Mouse (Mus musculus) limb, embryonic 11.5 days (tissue): ENCODE results near the gene 1700042G07Rik. TPM values are rescaled to one million over a fixed set of nuclear protein-coding genes. Genes with fewer than 3 reads are reported as not detected.

ENCODE experiments used
- ATAC-seq: fragments of 200-750 bp; cut with Nextera tagmentation; 2 replicates; pipeline ENCODE4 v1.8.0; 2017; ENCODE audit warnings: low read depth; ENCODE audit not compliant: insufficient number of reproducible peaks, low FRiP score, low TSS enrichment
- DNase-seq: peaks from one replicate; pipeline ENCODE4 v3.0.0-alpha.2; 2015; ENCODE audit warnings: low spot score
- H3K27ac ChIP-seq: fragments of 300-500 bp; sonication (generic); replicated peaks from 2 replicates; pipeline ENCODE4 v1.5.1; 2014; ENCODE audit warnings: low read depth, mild to moderate bottlenecking, low read length
- H3K27me3 ChIP-seq: fragments of 300-500 bp; sonication (generic); 2 replicates; pipeline ENCODE4 v1.6.1; 2014; ENCODE audit warnings: mild to moderate bottlenecking, low read length, mixed read lengths; ENCODE audit not compliant: control insufficient read depth, insufficient read depth
- H3K36me3 ChIP-seq: fragments of 300-500 bp; sonication (generic); 2 replicates; pipeline ENCODE4 v1.6.1; 2014; ENCODE audit warnings: mild to moderate bottlenecking, low read length, moderate library complexity, mixed read lengths; ENCODE audit not compliant: control insufficient read depth, insufficient read depth
- H3K4me1 ChIP-seq: fragments of 300-500 bp; sonication (generic); 2 replicates; pipeline ENCODE4 v1.6.1; 2014; ENCODE audit warnings: low read length, mixed read lengths; ENCODE audit not compliant: control insufficient read depth, insufficient read depth
- H3K4me2 ChIP-seq: fragments of 300-500 bp; sonication (generic); 2 replicates; pipeline ENCODE4 v1.6.1; 2014; ENCODE audit warnings: low read depth, mild to moderate bottlenecking, moderate library complexity; ENCODE audit not compliant: severe bottlenecking
- H3K4me3 ChIP-seq: fragments of 300-500 bp; sonication (generic); 2 replicates; pipeline ENCODE4 v1.5.1; 2014; ENCODE audit warnings: low read depth, low read length
- H3K9ac ChIP-seq: fragments of 300-500 bp; sonication (generic); 2 replicates; pipeline ENCODE4 v1.6.1; 2014; ENCODE audit warnings: mild to moderate bottlenecking, low read length
- H3K9me3 ChIP-seq: fragments of 300-500 bp; sonication (generic); 2 replicates; pipeline ENCODE4 v1.6.1; 2016; ENCODE audit warnings: low read length; ENCODE audit not compliant: control insufficient read depth
- WGBS: fragments of 180-500 bp; shearing (Covaris S2); extraction: QIAGEN DNeasy Blood & Tissue Kit; methylation state at CpG from one replicate; pipeline ENCODE4 v1.1.7; 2014; 5-methylcytosine and 5-hydroxymethylcytosine counted together
- polyA plus RNA-seq: library from polyadenylated mRNA; unstranded; fragments of >200 nt; fragmentation: Nextera tagmentation; extraction: Ambion mirVana; gene quantifications from 2 replicates; pipeline ENCODE4 v1.2.1, GENCODE M21; 2014

Gene 1700042G07Rik
- polyA plus RNA-seq, 1 experiment from 2014 or later: not detected

- Histone ChIP-seq H3K27ac (no peak within 1 kb of the TSS), H3K4me2 (no peak within 1 kb of the TSS), H3K4me1 (peaks cover 12% of the 10 kb centered on the region), H3K36me3 (no peaks in the 10 kb centered on the region), H3K27me3 (no peaks in the 10 kb centered on the region), H3K9ac (no peak within 1 kb of the TSS), H3K4me3 (no peak within 1 kb of the TSS), H3K9me3 (no peaks in the 10 kb centered on the region)
- ATAC-seq: no peak
- 30% methylated on average over 7 of the region's 7 CpGs for WGBS
- DNase-seq: no peak
Observed at GRCm38 (mm10) chr4:116167404-116167803, 5.8 kb upstream of the 1700042G07Rik start, which contains the start of gene Tspan1. Tspan1 (minus strand) TSS chr4:116167601.

- ATAC-seq (no peak), DNase-seq (peak; percentile 80)
- 87% methylated on average over 7 of the region's 8 CpGs for WGBS
- Histone ChIP-seq H3K4me1 (peaks cover 12% of the 10 kb centered on the region), H3K9me3 (no peaks in the 10 kb centered on the region), H3K4me3 (no peak overlapping the region), H3K9ac (no peak overlapping the region), H3K4me2 (no peak overlapping the region), H3K27me3 (no peaks in the 10 kb centered on the region), H3K27ac (no peak overlapping the region), H3K36me3 (no peaks in the 10 kb centered on the region)
Observed at GRCm38 (mm10) chr4:116168617-116169352, 4.4 kb upstream of the 1700042G07Rik start.

- Histone ChIP-seq H3K4me2 (no peak overlapping the region), H3K4me1 (peaks cover 12% of the 10 kb centered on the region), H3K4me3 (no peak overlapping the region), H3K9me3 (no peaks in the 10 kb centered on the region), H3K36me3 (no peaks in the 10 kb centered on the region), H3K27ac (no peak overlapping the region), H3K9ac (no peak overlapping the region), H3K27me3 (no peaks in the 10 kb centered on the region)
- no peak for DNase-seq
- ATAC-seq: no peak
- 78% methylated on average over 3 of the region's 3 CpGs for WGBS
Observed at GRCm38 (mm10) chr4:116169353-116169672, 3.9 kb upstream of the 1700042G07Rik start.

GRCm38 (mm10) chr4:116173752-116174151, 580 bp downstream of the 1700042G07Rik start:
- DNase-seq: no peak
- no peak overlapping the region for H3K27ac ChIP-seq
- no peaks in the 10 kb centered on the region for H3K36me3 ChIP-seq
- no peak overlapping the region for H3K9ac ChIP-seq
- no peak overlapping the region for H3K4me3 ChIP-seq
- ATAC-seq: no peak
- 91% methylated on average over 4 of the region's 4 CpGs for WGBS
- H3K4me1 ChIP-seq: peaks cover 8% of the 10 kb centered on the region; the same call in 1 of the 2 replicates
- H3K9me3 ChIP-seq: no peaks in the 10 kb centered on the region
- no peaks in the 10 kb centered on the region for H3K27me3 ChIP-seq
- H3K4me2 ChIP-seq: no peak overlapping the region

- Histone ChIP-seq H3K27me3 (no peaks in the 10 kb centered on the region), H3K4me3 (no peak overlapping the region), H3K9me3 (no peaks in the 10 kb centered on the region), H3K4me1 (peaks cover 8% of the 10 kb centered on the region; the same call in 1 of the 2 replicates), H3K27ac (no peak overlapping the region), H3K36me3 (no peaks in the 10 kb centered on the region), H3K9ac (no peak overlapping the region), H3K4me2 (no peak overlapping the region)
- DNase-seq: no peak
- no peak for ATAC-seq
- 49% methylated on average over 6 of the region's 6 CpGs for WGBS
Observed at GRCm38 (mm10) chr4:116174466-116175116, 1.4 kb downstream of the 1700042G07Rik start.

GRCm38 (mm10) chr4:116175136-116175535, 2.0 kb downstream of the 1700042G07Rik start:
- H3K36me3 ChIP-seq: no peaks in the 10 kb centered on the region
- no peak overlapping the region for H3K4me2 ChIP-seq
- H3K9me3 ChIP-seq: no peaks in the 10 kb centered on the region
- no peak overlapping the region for H3K4me3 ChIP-seq
- peaks cover 8% of the 10 kb centered on the region; the same call in 1 of the 2 replicates for H3K4me1 ChIP-seq
- DNase-seq: no peak
- H3K9ac ChIP-seq: no peak overlapping the region
- H3K27me3 ChIP-seq: no peaks in the 10 kb centered on the region
- no peak for ATAC-seq
- no peak overlapping the region for H3K27ac ChIP-seq

GRCm38 (mm10) chr4:116175711-116176542, 2.8 kb downstream of the 1700042G07Rik start:
- H3K4me1 ChIP-seq: peaks cover 8% of the 10 kb centered on the region; the same call in 1 of the 2 replicates
- DNase-seq: no peak
- no peaks in the 10 kb centered on the region for H3K27me3 ChIP-seq
- no peak for ATAC-seq
- H3K27ac ChIP-seq: no peak overlapping the region
- H3K9ac ChIP-seq: no peak overlapping the region
- no peaks in the 10 kb centered on the region for H3K36me3 ChIP-seq
- H3K4me2 ChIP-seq: no peak overlapping the region
- no peak overlapping the region for H3K4me3 ChIP-seq
- H3K9me3 ChIP-seq: no peaks in the 10 kb centered on the region
- WGBS: 68% methylated on average over 7 of the region's 7 CpGs

- Histone ChIP-seq H3K36me3 (no peaks in the 10 kb centered on the region), H3K27me3 (no peaks in the 10 kb centered on the region), H3K27ac (no peak overlapping the region; the same call in 1 of the 2 replicates), H3K4me1 (peaks cover 8% of the 10 kb centered on the region; the same call in 1 of the 2 replicates), H3K9ac (0 out of 2 replicates have a peak overlapping the region, but pooled peaks have one; percentile 4), H3K4me3 (no peak overlapping the region), H3K4me2 (peak overlapping the region; percentile 26; the same call in 1 of the 2 replicates), H3K9me3 (no peaks in the 10 kb centered on the region)
- DNase-seq (peak; percentile 63), ATAC-seq (peak; percentile 60; the same call in 1 of the 2 replicates)
- WGBS: 26% methylated on average over 10 of the region's 10 CpGs
Observed at GRCm38 (mm10) chr4:116176543-116176988, 3.4 kb downstream of the 1700042G07Rik start.
